Mouse (Mus musculus) naive thymus-derived CD4-positive, alpha-beta T cell, adult 2 months (primary cell): ENCODE data around the gene A330070K13Rik.

ENCODE experiments used
- DNase-seq: peaks from one replicate; pipeline ENCODE4 v3.0.0-alpha.2; 2011; ENCODE audit warnings: low read depth

A330070K13Rik gene

DNA sequence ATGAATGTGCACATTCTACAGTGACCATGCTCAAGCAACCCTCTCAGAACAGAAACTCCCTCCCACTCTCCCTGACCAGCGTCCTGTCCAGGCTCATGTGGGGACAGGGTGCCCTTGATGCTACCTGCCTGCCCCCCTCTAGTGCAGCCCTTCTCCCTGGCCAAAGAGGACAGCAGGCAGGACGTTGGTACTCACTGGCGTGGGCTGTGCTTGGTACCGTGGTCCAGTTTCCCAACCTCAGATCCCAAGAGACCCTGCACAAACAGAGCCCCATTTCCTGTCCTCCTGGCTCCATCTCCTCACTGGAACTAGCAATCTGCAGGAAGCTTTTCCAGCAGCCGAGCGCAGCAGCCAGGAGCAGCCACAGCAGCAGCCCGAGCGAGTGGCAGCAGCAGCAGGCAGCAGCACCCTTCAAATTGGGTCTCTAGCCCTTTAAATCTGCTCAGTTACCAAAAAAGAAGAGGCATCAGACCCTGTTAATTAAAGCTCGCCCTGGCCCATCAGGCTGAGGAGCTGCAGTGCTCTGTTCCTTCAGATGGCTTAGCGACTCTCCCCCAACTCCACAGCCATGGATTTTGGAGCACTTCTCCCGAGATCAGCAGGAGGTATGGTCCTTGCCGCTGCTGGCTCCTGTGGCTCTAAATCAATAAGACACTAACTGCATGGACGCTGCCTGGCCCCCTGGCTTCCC lies at the start of gene A330070K13Rik:
Gene A330070K13Rik, minus strand, starts transcription at position 410 of the 691 bp plus-strand sequence.
- no peak for DNase-seq

DNA sequence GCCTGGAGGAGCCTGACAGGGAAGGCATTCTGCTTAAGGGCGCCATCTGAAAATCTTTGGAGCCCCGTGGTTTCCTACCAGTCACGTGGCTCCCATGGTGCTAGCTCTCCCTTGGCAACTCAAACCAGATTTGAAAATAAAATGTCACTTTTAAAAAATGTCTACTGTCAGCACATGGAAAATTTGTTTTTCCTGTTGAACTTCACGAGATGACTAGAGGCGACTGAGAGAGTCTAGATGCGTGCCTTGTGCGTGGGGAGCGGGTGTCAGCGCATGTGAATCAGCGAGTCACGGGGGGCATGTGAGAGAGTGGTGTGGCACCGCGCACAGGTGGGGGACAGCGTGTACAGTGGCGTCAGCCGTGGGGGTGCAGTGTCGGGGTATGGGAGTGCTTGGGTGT lies 27.1 kb upstream of the A330070K13Rik start:
- no peak for DNase-seq

DNA sequence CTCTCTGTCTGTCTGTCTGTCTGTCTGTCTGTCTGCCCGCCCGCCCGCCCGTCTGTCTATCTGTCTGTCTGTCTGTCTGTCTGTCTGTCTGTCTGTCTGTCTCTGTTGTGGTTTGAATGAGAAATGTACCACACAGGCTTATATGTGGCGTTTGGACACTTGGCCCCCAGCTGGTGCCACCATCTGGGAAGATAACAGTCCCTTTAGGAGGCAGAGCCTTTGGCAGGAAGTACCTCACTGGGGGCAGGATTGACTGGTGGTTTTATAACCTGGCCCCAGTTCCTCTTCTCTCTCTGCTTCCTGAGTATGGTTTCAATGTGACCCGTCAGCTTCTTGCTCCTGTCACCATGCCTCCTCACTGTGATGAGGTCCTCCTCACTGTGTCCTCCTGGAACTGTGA lies 25.3 kb upstream of the A330070K13Rik start:
- DNase-seq, result no peak

- peak; percentile 5 for DNase-seq
Observed at GRCm38 (mm10) chr5:130405201-130405600, 20.8 kb upstream of the A330070K13Rik start.

- DNase-seq, result no peak
Observed at GRCm38 (mm10) chr5:130400136-130400917, 15.9 kb upstream of the A330070K13Rik start.

DNA sequence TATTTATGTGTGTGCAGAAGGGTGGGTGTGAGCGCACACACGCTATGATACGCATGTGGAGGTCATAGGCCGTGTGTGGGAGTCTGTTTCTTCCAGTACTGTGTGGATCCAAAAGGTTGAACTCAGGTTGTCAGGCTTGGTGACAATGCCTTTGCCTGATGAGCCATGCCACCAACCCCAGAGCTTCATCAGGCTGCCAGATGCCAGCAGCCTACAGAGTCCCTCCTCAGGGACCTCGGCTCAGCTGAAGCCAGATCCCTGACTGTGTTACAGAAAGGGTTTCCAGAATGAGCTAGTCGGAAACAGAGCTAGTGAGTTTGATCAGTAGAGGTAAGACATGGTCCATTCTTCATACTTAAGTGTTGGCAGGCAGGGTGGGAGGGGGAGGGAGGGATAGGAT lies 10.7 kb upstream of the A330070K13Rik start:
- DNase-seq, result no peak

- DNase-seq, result no peak
Observed at GRCm38 (mm10) chr5:130394386-130394785, 10.0 kb upstream of the A330070K13Rik start.

DNA sequence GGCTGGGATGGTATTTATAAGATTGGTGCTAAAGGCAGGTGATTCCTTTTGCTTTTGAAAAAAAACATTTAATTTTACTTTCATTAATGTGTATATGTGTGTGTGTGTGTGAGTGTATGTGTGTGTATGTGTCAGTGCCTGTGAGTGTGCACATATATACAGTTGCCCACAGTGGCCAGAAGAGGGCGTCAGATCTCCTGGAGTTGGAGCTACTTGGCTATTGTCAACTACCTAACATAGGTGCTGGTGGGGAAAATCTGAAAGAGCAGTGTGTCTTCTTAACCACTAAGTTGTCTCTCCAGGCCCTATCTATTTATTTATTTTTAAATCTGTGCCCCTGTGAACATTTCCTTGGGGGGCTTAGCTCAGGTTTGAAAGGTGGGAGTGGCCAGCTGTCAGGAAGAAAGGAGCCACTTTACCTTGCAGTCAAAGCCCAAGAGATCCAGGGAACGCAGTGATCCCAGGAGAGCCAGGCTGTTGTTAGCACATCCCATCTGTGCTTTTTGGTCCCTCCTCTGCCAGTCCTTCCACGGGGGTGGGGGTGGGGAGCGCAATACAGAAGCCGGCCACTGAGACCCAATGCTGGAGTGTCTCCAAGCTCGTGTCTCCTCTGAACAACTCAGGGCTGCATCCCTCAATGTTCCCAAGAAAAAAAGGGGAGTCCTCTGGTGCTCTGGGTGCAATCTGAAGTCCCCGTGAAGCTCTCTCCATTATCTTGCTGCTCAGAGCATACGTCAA lies 9.4 kb upstream of the A330070K13Rik start:
- DNase-seq, result no peak

DNA sequence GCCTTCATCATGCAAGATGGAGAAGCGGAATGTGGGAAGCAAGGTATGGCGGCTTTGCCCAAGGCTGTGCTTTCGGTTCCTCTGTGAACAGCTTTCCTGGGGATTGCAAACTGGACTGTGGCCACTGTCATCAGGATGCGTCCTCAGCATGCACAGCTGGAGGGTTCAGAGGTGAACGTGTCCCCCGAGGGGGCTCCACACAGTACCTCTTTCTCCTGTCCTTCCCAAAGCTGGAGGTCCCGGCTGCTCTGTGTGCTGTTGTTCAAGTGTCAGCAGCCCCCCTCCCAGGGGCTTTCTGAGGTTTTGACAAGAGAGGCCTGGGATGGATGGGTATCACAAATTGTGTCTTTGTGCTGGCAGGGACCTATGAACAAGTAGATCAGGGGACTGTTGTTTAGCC lies 2.0 kb upstream of the A330070K13Rik start:
- DNase-seq, result no peak

DNA sequence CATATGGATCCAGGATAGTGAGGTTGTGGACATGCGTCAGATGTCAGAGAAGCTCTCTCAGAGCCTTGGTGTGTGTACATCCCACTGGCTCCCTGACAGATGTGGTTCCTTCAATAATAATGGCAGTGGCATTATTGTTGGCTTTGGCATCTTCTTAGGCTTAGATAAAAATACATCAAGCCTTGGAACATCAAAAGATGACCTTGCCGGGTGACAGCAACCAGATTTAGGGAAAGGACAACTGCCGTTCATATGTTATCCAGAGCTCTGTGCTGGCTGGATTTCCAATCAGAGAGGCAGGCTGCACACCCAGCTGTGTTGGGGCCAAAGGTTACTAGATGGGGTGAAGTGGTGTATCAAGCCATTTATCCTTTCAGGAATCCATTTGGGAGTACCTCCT lies 9.0 kb downstream of the A330070K13Rik start:
- DNase-seq, result no peak

DNA sequence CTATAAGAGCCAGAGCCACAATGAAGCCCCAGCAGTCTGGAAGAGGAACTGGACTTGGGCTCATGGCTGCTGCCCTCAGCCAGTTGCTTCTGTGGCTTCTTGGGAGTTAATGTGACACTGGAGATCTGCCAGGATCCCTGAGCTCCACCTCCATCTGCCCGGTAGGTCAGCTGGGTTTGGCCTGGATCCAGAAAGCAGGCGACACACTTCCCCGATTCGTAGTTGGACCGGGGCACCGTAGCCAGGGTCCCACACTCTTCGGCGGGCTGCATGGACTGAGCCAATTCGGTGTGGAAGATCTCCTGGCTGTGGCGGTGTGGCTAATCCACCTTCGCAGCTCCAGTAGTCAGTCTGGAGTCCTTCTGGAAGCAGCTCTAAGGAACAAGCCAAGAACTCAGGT lies 15.2 kb downstream of the A330070K13Rik start, which contains the start of gene Caln1:
Gene Caln1, plus strand, starts transcription at position 219 of the 400 bp plus-strand sequence.
- no peak for DNase-seq

DNA sequence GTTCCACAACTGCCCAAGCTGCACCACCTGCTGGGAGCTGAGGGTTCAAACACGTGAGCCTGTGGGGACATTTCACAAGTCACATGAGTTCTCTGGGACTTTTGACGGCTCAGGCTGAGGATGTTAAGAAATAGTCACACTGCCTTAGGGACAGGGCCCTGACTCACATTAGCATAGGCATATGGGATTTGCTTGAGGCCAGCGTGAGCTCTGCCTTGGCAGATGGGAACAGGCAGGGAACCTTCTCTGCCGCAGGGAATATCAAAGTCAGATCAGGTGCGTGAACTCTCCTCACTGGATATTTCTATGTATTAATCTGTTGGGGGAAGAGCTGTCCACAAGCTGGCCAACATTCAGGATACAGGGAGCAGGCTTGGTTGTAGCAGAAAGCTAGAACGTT lies 16.2 kb downstream of the A330070K13Rik start:
- no peak for DNase-seq

GRCm38 (mm10) chr5:130363773-130364172 lies 20.7 kb downstream of the A330070K13Rik start:
- DNase-seq, result no peak

- no peak for DNase-seq
Observed at GRCm38 (mm10) chr5:130363111-130363510, 21.3 kb downstream of the A330070K13Rik start.

- DNase-seq, result no peak
Observed at GRCm38 (mm10) chr5:130355223-130355622, 29.2 kb downstream of the A330070K13Rik start.

DNA sequence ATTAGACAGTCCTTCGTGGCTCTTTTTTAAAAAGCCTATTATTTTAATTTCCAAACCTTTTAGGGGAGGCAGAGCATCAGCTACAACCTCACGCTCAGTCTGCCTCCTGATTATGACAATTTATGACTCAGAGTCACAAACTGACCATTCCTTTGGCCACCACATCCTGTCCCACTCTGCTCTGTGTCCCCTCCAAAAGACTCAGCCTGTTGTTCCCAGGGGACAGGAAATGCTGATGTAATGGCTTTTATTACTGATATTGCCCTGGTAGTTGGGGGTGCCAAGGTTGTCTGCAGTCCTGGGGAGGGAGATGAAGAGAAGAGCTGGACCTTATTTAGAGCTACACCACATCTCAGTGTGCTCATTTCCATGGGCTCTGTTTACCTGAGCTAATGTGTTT lies 38.6 kb downstream of the A330070K13Rik start:
- no peak for DNase-seq

DNA sequence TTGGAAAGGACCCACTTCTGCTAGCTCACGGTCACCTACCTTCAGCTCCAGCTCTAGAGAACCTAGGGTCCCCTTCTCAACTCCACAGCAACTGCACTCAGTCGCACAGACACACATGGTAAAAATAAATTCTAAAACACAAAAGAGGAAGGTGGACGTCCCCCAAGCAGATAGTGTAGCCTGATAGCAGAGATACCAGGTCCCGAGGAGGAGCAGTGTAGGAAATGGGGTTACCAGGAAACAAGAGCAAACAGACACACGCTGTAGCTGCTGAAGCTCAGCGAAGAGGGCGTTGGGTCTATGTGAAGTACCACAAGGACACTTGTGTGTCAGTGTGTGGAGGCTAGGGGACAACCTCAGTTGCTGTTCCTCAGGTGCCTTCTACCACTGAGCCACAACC lies 39.4 kb downstream of the A330070K13Rik start:
- DNase-seq, result no peak

- DNase-seq, result no peak
Observed at GRCm38 (mm10) chr5:130340656-130341055, 43.8 kb downstream of the A330070K13Rik start.

DNA sequence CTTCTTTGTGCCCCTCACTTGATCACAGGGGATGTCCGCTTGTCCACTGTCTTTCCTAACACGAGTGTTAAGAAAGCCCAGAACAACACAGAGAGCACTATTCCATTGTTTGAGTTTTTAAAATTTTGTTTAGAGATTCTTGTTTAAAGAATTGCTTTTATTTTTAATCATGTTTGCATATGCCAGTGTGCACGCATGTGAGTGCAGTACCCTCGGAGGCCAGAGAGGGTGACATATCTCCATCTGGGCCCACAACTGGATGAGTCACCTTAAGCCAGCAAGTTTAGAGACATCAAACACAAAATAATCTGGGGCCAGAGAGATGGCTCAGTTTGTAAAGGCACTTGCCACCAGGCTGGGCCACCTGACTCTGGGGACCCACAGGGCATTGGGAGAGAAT lies 49.0 kb downstream of the A330070K13Rik start:
- DNase-seq, result no peak

DNA sequence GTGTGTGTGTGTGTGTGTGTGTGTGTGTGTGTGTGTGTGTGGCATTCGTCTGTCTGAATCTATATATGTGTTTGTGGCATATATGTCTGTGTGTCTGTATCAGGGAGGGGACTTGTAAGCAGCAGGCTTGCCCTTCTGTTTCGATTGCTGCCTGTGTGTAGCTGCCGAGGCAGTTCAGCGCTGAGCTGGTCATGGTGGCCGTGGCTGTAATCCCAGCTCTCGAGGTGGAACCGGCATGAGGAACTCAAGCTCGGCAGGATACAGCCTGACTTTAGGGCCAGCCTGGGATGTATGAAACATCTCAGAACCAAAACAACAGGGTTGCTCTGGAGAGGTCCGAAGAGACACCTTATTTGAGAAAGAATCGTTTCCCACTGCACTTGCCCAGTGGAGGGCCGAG lies 50.5 kb downstream of the A330070K13Rik start:
- DNase-seq, result no peak

GRCm38 (mm10) chr5:130333566-130333965 lies 50.9 kb downstream of the A330070K13Rik start:
- no peak for DNase-seq

GRCm38 (mm10) chr5:130331206-130331605 lies 53.2 kb downstream of the A330070K13Rik start:
- DNase-seq, result no peak

DNA sequence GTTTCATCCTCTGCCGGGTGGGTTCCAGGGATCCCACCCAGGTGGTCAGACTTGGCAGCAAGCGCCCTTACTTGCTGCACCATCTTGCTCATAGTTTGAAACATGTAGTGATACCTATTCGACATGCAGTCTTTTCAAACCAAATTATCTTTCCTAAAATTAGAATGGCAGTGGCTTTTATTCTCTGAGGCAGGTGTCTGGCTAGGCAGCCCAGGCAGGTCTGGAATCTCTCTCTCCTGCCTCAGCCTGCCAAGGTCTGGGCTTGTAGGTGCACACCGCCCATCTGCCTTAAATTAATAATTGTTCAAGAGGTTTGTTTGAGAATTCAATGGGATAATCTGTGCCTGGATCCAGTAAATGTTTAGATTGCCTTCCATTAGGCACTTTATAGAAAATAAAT lies 53.6 kb downstream of the A330070K13Rik start:
- DNase-seq, result no peak
